9 mouse cellular contexts compared by ENCODE assay signal in genomic region chr16:10925591-10926180, GRCm38 (mm10).
A peak's percentile ranks its signal among the peaks of the same experiment; 100 is the strongest.
DNase-seq lines count a peak whose midpoint lies in the region; ATAC-seq and TF ChIP-seq lines count a peak whose summit lies in the region.
"Had no signal": no experiment of that assay in that cellular context is flagged by ENCODE, and none has a peak within 500 bp of the region (broad histone marks: within the 10 kb centered on the region; RNA-seq: fewer than 3 reads in every experiment).

No protein-coding gene starts in this region.

- intact Hi-C loops in gastrocnemius, adult 2 months (cut with DNase I), result no loop called here

- no peaks in the 10 kb centered on the region for H3K9me3 ChIP-seq in lung, embryonic 16.5 days (ENCODE audit: control insufficient read depth, low read length)
- no peaks in the 10 kb centered on the region for H3K9me3 ChIP-seq in limb, embryonic 15.5 days

- no peak overlapping the region for H3K4me2 ChIP-seq in lung, embryonic 16.5 days (ENCODE audit: low read depth, low read length)
- no peak overlapping the region for H3K4me2 ChIP-seq in limb, embryonic 15.5 days
- H3K4me2 ChIP-seq: neural tube, embryonic 12.5 days had no signal

- WGBS in lung, embryonic 16.5 days, result 32% methylated on average over 7 of the region's 7 CpGs
- 43% methylated on average over 7 of the region's 7 CpGs for whole genome bisulfite sequencing in lung, adult 2 months
- 18% methylated on average over 7 of the region's 7 CpGs for WGBS in limb, embryonic 15.5 days

- no peaks in the 10 kb centered on the region for H3K36me3 ChIP-seq in lung, embryonic 16.5 days (ENCODE audit: control insufficient read depth, insufficient read depth, low read length)
- no peaks in the 10 kb centered on the region for H3K36me3 ChIP-seq in limb, embryonic 15.5 days
- H3K36me3 ChIP-seq: neural tube, embryonic 12.5 days had no signal

- no peak for TF ChIP-seq CTCF in gastrocnemius, adult 2 months (IDR thresholded peaks at IDR 0.05)
- TF ChIP-seq CTCF in lung, adult 2 months (IDR thresholded peaks at IDR 0.05; ENCODE audit: insufficient read depth, low read length), result no peak

- no peak overlapping the region for H3K9ac ChIP-seq in lung, embryonic 16.5 days (ENCODE audit: low read length)
- H3K9ac ChIP-seq in limb, embryonic 15.5 days, result no peak overlapping the region
- H3K9ac ChIP-seq: neural tube, embryonic 12.5 days had no signal

- no peak overlapping the region for H3K4me3 ChIP-seq in gastrocnemius, adult 2 months
- H3K4me3 ChIP-seq in lung, embryonic 16.5 days (ENCODE audit: low read length), result no peak overlapping the region
- H3K4me3 ChIP-seq in lung, adult 2 months (replicated peaks; ENCODE audit: extremely low read depth, low read depth, low read length), result no peak overlapping the region
- H3K4me3 ChIP-seq in limb, embryonic 15.5 days, result no peak overlapping the region
- H3K4me3 ChIP-seq: neural tube, embryonic 12.5 days had no signal

- no peaks in the 10 kb centered on the region for H3K27me3 ChIP-seq in lung, embryonic 16.5 days (ENCODE audit: control insufficient read depth, insufficient read depth, low read depth, low read length)
- H3K27me3 ChIP-seq in limb, embryonic 15.5 days, result no peaks in the 10 kb centered on the region
- H3K27me3 ChIP-seq: neural tube, embryonic 12.5 days had no signal

- no peak for TF ChIP-seq POLR2A in lung, adult 2 months (IDR thresholded peaks at IDR 0.05; ENCODE audit: borderline replicate concordance, extremely low read depth, low read depth, low read length)

- peak; percentile 17; the same call in 1 of the 2 replicates for ATAC-seq in lung, embryonic 16.5 days (ENCODE audit: low read depth)
- ATAC-seq in limb, embryonic 15.5 days (ENCODE audit: insufficient number of reproducible peaks, low FRiP score, low TSS enrichment, low read depth), result peak; percentile 53; the same call in 1 of the 2 replicates
- ATAC-seq in megakaryocyte progenitor cell, adult 5-6 weeks (replicated peaks; ENCODE audit: poor library complexity), result no peak

- H3K4me1 ChIP-seq in lung, embryonic 16.5 days (replicated peaks; ENCODE audit: control insufficient read depth, insufficient read depth, low read length), result no peaks in the 10 kb centered on the region; the same call in 1 of the 2 replicates
- no peaks in the 10 kb centered on the region for H3K4me1 ChIP-seq in lung, adult 2 months (ENCODE audit: control insufficient read depth, insufficient read depth, low read length)
- H3K4me1 ChIP-seq in limb, embryonic 15.5 days, result peaks cover 7% of the 10 kb centered on the region
- H3K4me1 ChIP-seq: neural tube, embryonic 12.5 days had no signal

- no peak overlapping the region for H3K27ac ChIP-seq in gastrocnemius, adult 2 months
- no peak overlapping the region for H3K27ac ChIP-seq in lung, embryonic 16.5 days (ENCODE audit: low read length)
- peak overlapping the region; percentile 11; the same call in 1 of the 2 replicates for H3K27ac ChIP-seq in limb, embryonic 15.5 days
- H3K27ac ChIP-seq: neural tube, embryonic 12.5 days had no signal

- DNase-seq in gastrocnemius, adult 2 months, result peak; percentile 26
- DNase-seq in gastrocnemius, postnatal 25 days, result no peak
- DNase-seq in lung, adult 2 months, result no peak
- DNase-seq in cerebellum, adult 18-20 months, result peak; percentile 13 to 27
- DNase-seq in T-cell, adult 2 months (ENCODE audit: low spot score), result no peak

Comparison
In these comparisons a context has a peak if more than half of its experiments do, and no peak if none do; other contexts are left out.
1. DNase-seq: peak in gastrocnemius, adult 2 months (single experiment) and cerebellum, adult 18-20 months (2 of 2); none in gastrocnemius, postnatal 25 days (single experiment), lung, adult 2 months (single experiment) and T-cell, adult 2 months (single experiment).